Mouse (Mus musculus) urinary bladder, postnatal 10 days (tissue): Measurements from ENCODE around the gene Crybb3.

Source experiments
- DNase-seq: peaks from one replicate; pipeline ENCODE4 v3.0.0; 2022; ENCODE audit warnings: low spot score

Gene Crybb3

GRCm38 (mm10) chr5:113105035-113105434 is 23.7 kb upstream of the Crybb3 start:
- DNase-seq, result no peak

- DNase-seq, result no peak
These were observed 21.1 kb upstream of the Crybb3 start for GRCm38 (mm10) chr5:113102455-113102854.

GRCm38 (mm10) chr5:113101457-113101856 is 20.1 kb upstream of the Crybb3 start:
- no peak for DNase-seq

- DNase-seq, result no peak
These were observed 19.0 kb upstream of the Crybb3 start for GRCm38 (mm10) chr5:113100422-113100821.

- peak; percentile 83 for DNase-seq
These were observed 18.2 kb upstream of the Crybb3 start for GRCm38 (mm10) chr5:113099546-113099945.

GRCm38 (mm10) chr5:113097551-113097950 is 16.2 kb upstream of the Crybb3 start:
- no peak for DNase-seq

- DNase-seq, result no peak
These were observed 14.1 kb upstream of the Crybb3 start for GRCm38 (mm10) chr5:113095456-113095855.

- no peak for DNase-seq
These were observed 11.0 kb upstream of the Crybb3 start for GRCm38 (mm10) chr5:113092406-113092805.

- no peak for DNase-seq
These were observed 9.8 kb upstream of the Crybb3 start for GRCm38 (mm10) chr5:113091162-113091561.

GRCm38 (mm10) chr5:113090750-113091149 is 9.4 kb upstream of the Crybb3 start:
- DNase-seq, result no peak

GRCm38 (mm10) chr5:113090077-113090690 is 8.8 kb upstream of the Crybb3 start:
- no peak for DNase-seq

- no peak for DNase-seq
These were observed 6.1 kb upstream of the Crybb3 start for GRCm38 (mm10) chr5:113087465-113087864.

GRCm38 (mm10) chr5:113086990-113087389 is 5.6 kb upstream of the Crybb3 start:
- no peak for DNase-seq

- no peak for DNase-seq
These were observed 5.1 kb upstream of the Crybb3 start for GRCm38 (mm10) chr5:113086439-113086838.

- no peak for DNase-seq
These were observed 4.5 kb upstream of the Crybb3 start for GRCm38 (mm10) chr5:113085931-113086330.

GRCm38 (mm10) chr5:113084309-113084708 is 2.9 kb upstream of the Crybb3 start:
- DNase-seq, result no peak

GRCm38 (mm10) chr5:113082356-113083168 is 1.2 kb upstream of the Crybb3 start:
- DNase-seq, result no peak

GRCm38 (mm10) chr5:113081020-113081419 is 364 bp downstream of the Crybb3 start:
- no peak for DNase-seq

GRCm38 (mm10) chr5:113079783-113080182 is 1.6 kb downstream of the Crybb3 start:
- DNase-seq, result no peak

- no peak for DNase-seq
These were observed 2.7 kb downstream of the Crybb3 start for GRCm38 (mm10) chr5:113078686-113079085.

GRCm38 (mm10) chr5:113070017-113070416 is 11.4 kb downstream of the Crybb3 start, which contains the start of gene Crybb2:
Gene Crybb2 (minus strand): TSS chr5:113070117.
- DNase-seq, result no peak

- DNase-seq, result peak; percentile 39
These were observed 27.1 kb downstream of the Crybb3 start for GRCm38 (mm10) chr5:113054308-113054707.

GRCm38 (mm10) chr5:113050581-113051185 is 30.7 kb downstream of the Crybb3 start:
- no peak for DNase-seq
